Mouse (Mus musculus) stomach, postnatal 0 days (tissue): ENCODE results near the gene Klhl26. TPM values are rescaled to one million over a fixed set of nuclear protein-coding genes. Genes with fewer than 3 reads are reported as not detected.
A peak's percentile ranks its signal among the peaks of the same experiment; 100 is the strongest.

ENCODE experiments used
- ATAC-seq: fragments of 200-750 bp; cut with Nextera tagmentation; 2 replicates; pipeline ENCODE4 v1.8.0; 2017; ENCODE audit not compliant: low FRiP score, low TSS enrichment
- DNase-seq: peaks from one replicate; pipeline ENCODE4 v3.0.0-alpha.2; 2016; ENCODE audit warnings: low spot score
- H3K27ac ChIP-seq: fragments of 300-500 bp; sonication (generic); replicated peaks from 2 replicates; pipeline ENCODE4 v1.5.1; 2014; ENCODE audit warnings: mild to moderate bottlenecking, control low read depth
- H3K27me3 ChIP-seq: fragments of 300-500 bp; sonication (generic); 2 replicates; pipeline ENCODE4 v1.6.1; 2014; ENCODE audit warnings: low read length; ENCODE audit not compliant: control insufficient read depth, insufficient read depth
- H3K36me3 ChIP-seq: fragments of 300-500 bp; sonication (generic); 2 replicates; pipeline ENCODE4 v1.6.1; 2014; ENCODE audit warnings: low read length, mixed read lengths; ENCODE audit not compliant: control insufficient read depth, insufficient read depth
- H3K4me1 ChIP-seq: fragments of 300-500 bp; sonication (generic); replicated peaks from 2 replicates; pipeline ENCODE4 v1.6.1; 2014; ENCODE audit warnings: antibody characterized with exemption; ENCODE audit not compliant: control insufficient read depth, insufficient read depth
- H3K4me2 ChIP-seq: fragments of 300-500 bp; sonication (generic); replicated peaks from 2 replicates; pipeline ENCODE4 v1.6.1; 2014; ENCODE audit warnings: low read depth, mild to moderate bottlenecking, control low read depth, moderate library complexity
- H3K4me3 ChIP-seq: fragments of 300-500 bp; sonication (generic); 2 replicates; pipeline ENCODE4 v1.5.1; 2014; ENCODE audit warnings: low read depth, low read length, control low read depth
- H3K9ac ChIP-seq: fragments of 300-500 bp; sonication (generic); 2 replicates; pipeline ENCODE4 v1.6.1; 2014; ENCODE audit warnings: mild to moderate bottlenecking, low read length, control low read depth, mixed read lengths
- H3K9me3 ChIP-seq: fragments of 300-500 bp; sonication (generic); 2 replicates; pipeline ENCODE4 v1.6.1; 2016; ENCODE audit warnings: low read length; ENCODE audit not compliant: control insufficient read depth
- CTCF ChIP-seq: IDR thresholded peaks from 2 replicates; pipeline ENCODE4 v1.5.1; 2016; ENCODE audit warnings: antibody characterized with exemption, low read depth, mild to moderate bottlenecking, moderate library complexity
- EP300 ChIP-seq: optimal IDR thresholded peaks from 2 replicates; pipeline ENCODE3; 2016; ENCODE audit warnings: antibody characterized with exemption
- WGBS: fragments of 180-500 bp; shearing (Covaris S2); extraction: QIAGEN DNeasy Blood & Tissue Kit; methylation state at CpG from one replicate; pipeline ENCODE4 v1.1.7; 2014; 5-methylcytosine and 5-hydroxymethylcytosine counted together
- polyA plus RNA-seq: library from polyadenylated mRNA; unstranded; fragments of >200 nt; fragmentation: Nextera tagmentation; extraction: Ambion mirVana; gene quantifications from 2 replicates; pipeline ENCODE4 v1.2.1, GENCODE M21; 2015

Klhl26 gene
- polyA plus RNA-seq, 1 experiment from 2014 or later, result 10.4 TPM

DNA sequence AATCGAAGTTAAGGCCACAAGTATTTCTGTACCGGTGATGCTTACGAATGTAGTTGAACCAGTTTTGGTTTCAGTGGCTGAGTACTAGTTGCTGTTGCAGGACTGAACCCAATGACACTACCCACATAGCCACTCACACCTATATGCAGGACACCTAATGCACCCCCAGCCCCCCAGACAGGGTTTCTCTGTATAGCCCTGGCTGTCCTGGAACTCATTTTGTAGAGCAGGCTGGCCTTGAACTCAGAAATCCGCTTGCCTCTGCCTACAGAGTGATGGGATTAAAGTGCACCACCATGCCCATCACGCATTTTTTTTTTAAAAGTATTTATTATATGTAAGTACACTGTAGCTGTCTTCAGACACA is 30.2 kb upstream of the Klhl26 start:
- TF ChIP-seq EP300 (no peak), CTCF (no peak)
- no peak for ATAC-seq
- peak overlapping the region; percentile 91; the same call in 1 of the 2 replicates for H3K27ac ChIP-seq
- no peak for DNase-seq
- H3K27me3 ChIP-seq, result no peaks in the 10 kb centered on the region
- H3K9me3 ChIP-seq, result no peaks in the 10 kb centered on the region
- no peak overlapping the region for H3K4me2 ChIP-seq
- WGBS, result 50% methylated on average over 5 of the region's 5 CpGs
- peaks cover 12% of the 10 kb centered on the region; the same call in 1 of the 2 replicates for H3K36me3 ChIP-seq
- no peak overlapping the region for H3K4me3 ChIP-seq
- peaks cover 3% of the 10 kb centered on the region for H3K4me1 ChIP-seq
- no peak overlapping the region for H3K9ac ChIP-seq

DNA sequence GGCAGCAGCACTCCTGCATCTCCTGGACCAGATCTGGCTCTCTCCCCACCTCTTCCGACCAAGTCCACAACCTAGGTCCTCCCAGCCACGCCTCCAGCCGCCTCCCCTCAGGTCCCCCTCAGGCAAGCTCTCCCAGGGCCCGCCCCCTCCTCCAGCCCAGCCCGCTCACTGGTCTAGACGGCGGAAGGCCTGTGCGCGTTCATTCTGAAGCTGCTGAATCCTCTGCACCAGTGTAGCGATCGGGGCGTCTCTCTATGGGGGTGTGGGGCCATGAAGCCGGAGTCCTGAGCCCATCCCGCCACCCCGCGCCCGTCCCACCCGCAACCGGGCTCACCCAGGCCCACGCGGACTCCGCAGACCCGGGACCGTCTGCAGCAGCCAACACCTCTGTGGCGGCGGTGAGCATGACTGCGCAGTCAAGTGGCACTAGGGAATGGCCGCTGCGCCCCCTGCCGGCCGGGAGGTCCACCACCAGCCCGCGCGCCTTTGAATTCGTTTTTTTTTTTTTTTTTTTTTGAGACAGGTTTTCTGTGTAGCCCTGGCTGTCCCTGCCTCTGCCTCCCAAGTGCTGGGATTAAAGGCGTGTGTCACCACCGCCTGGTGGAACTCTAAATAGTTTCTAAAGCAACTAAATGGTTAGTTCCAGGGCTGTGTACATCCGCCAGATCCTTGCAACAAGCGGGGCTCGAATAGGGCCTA is 29.7 kb upstream of the Klhl26 start, which contains the start of gene Rex1bd:
TSS of gene Rex1bd (minus strand) at position 425 of the 699 bp plus-strand sequence.
- peak; percentile 95 for DNase-seq
- no peaks in the 10 kb centered on the region for H3K27me3 ChIP-seq
- peak within 1 kb of the TSS; percentile 73 for H3K4me2 ChIP-seq
- no peaks in the 10 kb centered on the region for H3K9me3 ChIP-seq
- peaks cover 12% of the 10 kb centered on the region; the same call in 1 of the 2 replicates for H3K36me3 ChIP-seq
- H3K27ac ChIP-seq, result peak within 1 kb of the TSS; percentile 91
- WGBS, result 3% methylated on average over 40 of the region's 40 CpGs
- peak; percentile 83 for ATAC-seq
- H3K9ac ChIP-seq, result peak within 1 kb of the TSS; percentile 85
- peaks cover 3% of the 10 kb centered on the region for H3K4me1 ChIP-seq
- TF ChIP-seq EP300 (no peak), CTCF (peak; percentile 91)
- H3K4me3 ChIP-seq, result peak within 1 kb of the TSS; percentile 71

DNA sequence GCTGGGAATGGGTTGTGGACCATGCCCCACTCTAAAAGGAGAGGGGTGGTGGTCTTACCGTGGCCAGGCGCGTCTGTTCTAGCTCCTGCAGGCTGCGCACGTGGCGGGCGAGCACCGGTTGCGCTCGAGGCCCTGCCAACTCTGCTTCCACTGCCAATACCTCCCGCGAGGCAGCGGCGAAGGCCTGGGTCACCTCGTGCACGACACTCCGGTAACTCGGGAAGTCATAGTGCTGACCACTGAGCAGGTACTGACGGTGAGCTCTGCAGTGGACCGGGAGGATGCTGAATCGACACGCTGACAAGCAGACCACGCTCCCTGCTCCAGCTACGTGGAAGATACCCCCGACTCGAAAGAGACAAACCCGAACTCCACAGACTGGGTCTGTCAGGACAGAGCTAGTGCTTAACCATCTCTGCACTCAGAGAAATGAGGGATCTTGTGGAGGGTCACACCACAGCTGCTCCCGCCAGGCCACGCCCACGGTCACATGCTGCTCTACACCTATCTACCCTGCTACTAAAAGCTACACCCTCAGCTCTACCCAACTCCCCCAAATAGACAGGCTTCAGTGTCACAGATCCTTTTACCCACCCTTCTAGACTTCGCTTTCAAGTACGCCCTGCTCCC is 29.0 kb upstream of the Klhl26 start:
- ATAC-seq (peak; percentile 4; the same call in 1 of the 2 replicates), DNase-seq (no peak)
- peak overlapping the region; percentile 91 for H3K27ac ChIP-seq
- H3K9me3 ChIP-seq, result no peaks in the 10 kb centered on the region
- 35% methylated on average over 32 of the region's 32 CpGs for WGBS
- H3K36me3 ChIP-seq, result peaks cover 12% of the 10 kb centered on the region; the same call in 1 of the 2 replicates
- H3K4me2 ChIP-seq, result peak overlapping the region; percentile 73
- peak overlapping the region; percentile 85 for H3K9ac ChIP-seq
- no peaks in the 10 kb centered on the region for H3K27me3 ChIP-seq
- H3K4me3 ChIP-seq, result peak overlapping the region; percentile 71
- TF ChIP-seq CTCF, result no peak
- TF ChIP-seq EP300, result no peak
- peaks cover 3% of the 10 kb centered on the region for H3K4me1 ChIP-seq

DNA sequence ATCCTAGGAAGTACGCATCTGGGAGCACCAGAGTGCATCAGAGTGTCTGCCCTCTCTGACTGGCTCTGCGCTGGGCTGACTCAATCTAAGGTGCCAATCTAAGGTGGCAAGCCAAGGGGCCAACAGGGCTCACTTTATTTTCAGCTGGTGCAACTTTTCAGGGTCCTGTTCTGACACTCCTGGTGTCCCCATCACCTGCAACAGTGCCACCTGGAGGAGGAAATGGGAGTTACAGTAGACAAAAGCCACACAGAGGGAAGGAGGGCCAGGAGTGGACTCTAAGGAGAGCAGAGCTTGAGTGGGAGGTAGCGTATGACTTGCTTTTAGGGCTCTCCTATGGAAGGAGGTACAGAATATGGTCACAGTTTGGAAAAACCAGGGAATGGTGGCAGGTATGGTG is 28.1 kb upstream of the Klhl26 start:
- no peak overlapping the region for H3K4me2 ChIP-seq
- H3K27ac ChIP-seq, result no peak overlapping the region
- H3K4me3 ChIP-seq, result no peak overlapping the region
- peaks cover 4% of the 10 kb centered on the region; the same call in 1 of the 2 replicates for H3K27me3 ChIP-seq
- H3K4me1 ChIP-seq, result peaks cover 3% of the 10 kb centered on the region
- peaks cover 12% of the 10 kb centered on the region; the same call in 1 of the 2 replicates for H3K36me3 ChIP-seq
- H3K9ac ChIP-seq, result no peak overlapping the region
- no peak for ATAC-seq
- WGBS, result 81% methylated on average over 3 of the region's 3 CpGs
- DNase-seq, result peak; percentile 78
- no peaks in the 10 kb centered on the region for H3K9me3 ChIP-seq
- TF ChIP-seq CTCF (peak; percentile 91), EP300 (no peak)

DNA sequence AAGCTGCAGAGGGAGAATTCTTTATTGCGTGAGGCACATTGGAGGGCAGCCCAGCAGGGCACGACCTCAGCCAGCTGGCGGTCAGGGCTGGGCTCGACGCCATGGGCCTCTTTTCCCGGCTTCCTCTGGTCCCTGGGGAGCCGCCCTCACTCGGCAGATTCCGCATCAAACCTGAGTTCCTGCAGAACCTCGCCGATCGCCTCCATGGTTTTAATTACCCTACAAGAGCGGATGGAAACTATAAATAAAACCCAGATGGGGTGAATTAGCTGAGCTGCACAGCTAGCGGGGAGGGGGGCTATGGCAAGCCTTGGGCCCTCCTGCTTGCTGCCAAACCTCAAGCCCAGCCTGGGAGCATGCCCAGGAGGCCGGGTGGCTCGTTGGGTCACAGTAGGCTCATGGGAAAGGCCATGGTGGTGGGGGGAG is 27.5 kb upstream of the Klhl26 start:
- Histone ChIP-seq H3K4me1 (peaks cover 3% of the 10 kb centered on the region), H3K4me3 (no peak overlapping the region), H3K27me3 (peaks cover 4% of the 10 kb centered on the region; the same call in 1 of the 2 replicates), H3K9me3 (no peaks in the 10 kb centered on the region), H3K27ac (no peak overlapping the region), H3K9ac (no peak overlapping the region), H3K4me2 (no peak overlapping the region), H3K36me3 (peaks cover 12% of the 10 kb centered on the region; the same call in 1 of the 2 replicates)
- DNase-seq (peak; percentile 35), ATAC-seq (no peak)
- 54% methylated on average over 16 of the region's 16 CpGs for WGBS
- TF ChIP-seq CTCF (no peak), EP300 (no peak)
